Mouse (Mus musculus) thymus, postnatal 14 days (tissue): Measurements from ENCODE around the gene Zbtb46.
"Not testable (repeated sequence)": the region's sequence is repeated elsewhere in the genome, so short reads cannot be mapped to it uniquely, and the experiment has no call there.

Experiments
- DNase-seq: peaks from one replicate; pipeline ENCODE4 v3.0.0; 2021

Zbtb46 gene

DNA sequence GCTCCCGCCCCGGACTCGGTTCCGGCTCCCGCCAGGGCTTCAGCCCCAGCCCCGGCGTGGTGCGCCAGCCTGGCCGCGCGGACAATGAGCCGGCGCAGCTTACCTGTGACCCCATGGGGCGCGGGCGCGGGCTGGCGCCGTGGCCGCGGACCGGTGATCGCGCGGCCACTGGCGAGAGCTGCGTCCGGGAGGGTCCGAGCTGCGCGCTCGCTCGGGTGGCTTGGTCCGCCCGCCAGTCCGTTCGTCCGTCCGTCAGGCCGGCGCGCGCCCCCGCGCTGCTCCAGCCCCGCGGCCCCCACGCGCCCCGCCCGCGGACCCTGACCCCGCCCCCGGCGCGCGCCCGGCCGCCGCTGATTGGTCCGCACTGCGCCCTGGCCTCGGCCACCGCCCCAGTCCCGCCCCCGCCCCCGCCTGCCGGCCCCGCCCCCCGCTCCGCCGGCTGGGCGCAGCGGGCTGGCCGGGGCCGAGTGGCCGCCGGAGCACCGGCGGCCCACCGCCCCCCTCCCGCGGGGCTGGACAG is at the start of gene Zbtb46:
Zbtb46 (minus strand) TSS at position 274 of the 520 bp plus-strand sequence.
- peak; percentile 75 for DNase-seq

DNA sequence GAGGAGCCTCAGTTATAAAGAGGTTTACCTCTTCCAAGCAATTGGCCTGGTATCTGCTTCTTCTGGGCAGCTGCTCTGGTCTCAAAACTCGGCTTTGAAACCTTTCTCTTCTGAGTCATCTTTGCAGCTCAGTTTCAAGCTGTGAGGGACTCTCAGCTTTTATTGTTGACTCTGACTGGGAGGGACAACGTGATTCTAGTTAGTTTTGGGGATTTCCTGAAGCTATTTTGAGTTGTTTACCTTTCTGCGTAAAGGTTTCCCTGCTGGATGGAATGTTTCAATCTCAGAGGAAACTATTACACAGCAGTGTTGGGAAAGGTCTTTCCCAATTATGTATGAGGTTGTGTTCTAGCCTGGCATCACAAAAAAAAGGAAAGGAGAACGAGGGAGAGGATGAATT is 39.4 kb upstream of the Zbtb46 start:
- DNase-seq, result no peak

DNA sequence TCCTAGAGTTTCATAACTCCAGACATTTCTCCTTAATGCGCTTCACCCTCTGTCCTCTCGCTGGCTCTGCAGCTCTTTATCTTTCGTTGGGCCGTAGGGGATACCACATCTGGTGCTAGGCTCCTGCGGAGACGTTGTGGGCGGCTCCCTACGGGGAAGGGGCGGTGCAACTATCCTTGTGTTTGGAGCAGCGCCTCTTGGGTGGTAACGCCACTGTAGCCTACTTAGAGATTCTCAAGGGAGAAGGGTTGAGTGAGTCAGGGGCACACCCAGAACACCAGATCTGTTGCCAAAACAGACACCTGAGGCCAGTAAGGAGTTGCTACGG is 38.3 kb upstream of the Zbtb46 start:
- DNase-seq, result peak; percentile 60

DNA sequence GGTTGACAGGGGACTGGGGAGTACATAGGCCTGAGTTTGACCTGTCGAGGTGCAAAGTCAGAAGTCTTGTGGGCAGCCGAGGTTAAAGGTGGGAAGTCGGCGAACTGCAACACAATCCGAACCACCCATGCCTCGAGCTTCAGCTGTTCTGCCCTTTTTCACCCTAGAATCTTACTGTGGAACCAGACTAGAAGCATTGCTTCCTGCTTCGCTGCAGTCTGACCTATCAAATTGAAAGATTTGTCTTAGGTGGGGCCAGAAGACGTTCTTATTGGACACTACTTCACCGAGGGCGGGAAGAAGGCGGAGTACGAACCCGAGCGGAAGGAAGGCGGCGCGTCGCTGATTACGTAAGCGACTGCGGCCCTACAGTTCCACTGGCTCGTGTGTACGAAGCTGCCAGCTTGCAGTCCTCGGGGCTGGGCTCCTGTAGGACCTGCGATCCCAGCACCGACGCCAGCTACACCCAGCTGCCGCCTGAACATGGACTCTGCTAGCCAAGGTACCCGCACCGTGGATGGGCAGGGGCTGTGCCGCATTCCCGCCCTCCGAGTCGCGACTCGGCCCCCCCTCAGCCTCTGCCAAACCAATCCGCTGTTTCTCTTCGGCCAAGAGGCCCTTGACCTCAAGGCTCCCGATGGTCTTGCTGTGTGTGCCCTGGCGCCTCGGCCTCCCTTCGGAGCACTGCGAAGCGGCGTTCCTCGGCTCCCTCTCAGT is 37.8 kb upstream of the Zbtb46 start, which contains the start of gene Tpd52l2:
Tpd52l2 (plus strand) TSS at position 312 of the 717 bp plus-strand sequence.
- peak; percentile 92 for DNase-seq

DNA sequence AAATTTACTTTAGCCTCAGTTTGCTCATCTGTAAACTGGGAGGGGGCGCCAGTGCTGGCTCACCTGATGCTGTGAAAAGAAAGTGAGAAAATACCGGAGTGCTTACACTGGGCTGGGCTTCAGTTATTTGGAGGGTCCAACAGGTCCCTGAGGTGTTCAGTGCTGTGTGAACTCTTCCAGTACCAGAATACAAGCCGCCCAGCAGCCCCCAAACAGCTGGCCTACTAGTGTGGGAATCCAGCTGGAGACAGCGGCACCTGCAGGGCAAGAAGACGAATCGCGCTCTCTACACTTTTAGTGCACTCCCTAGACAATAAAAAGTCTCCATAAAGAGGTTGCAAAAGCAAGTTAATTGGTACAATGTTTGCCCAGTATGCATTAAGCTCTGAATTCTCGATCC is 37.1 kb upstream of the Zbtb46 start:
- peak; percentile 73 for DNase-seq

DNA sequence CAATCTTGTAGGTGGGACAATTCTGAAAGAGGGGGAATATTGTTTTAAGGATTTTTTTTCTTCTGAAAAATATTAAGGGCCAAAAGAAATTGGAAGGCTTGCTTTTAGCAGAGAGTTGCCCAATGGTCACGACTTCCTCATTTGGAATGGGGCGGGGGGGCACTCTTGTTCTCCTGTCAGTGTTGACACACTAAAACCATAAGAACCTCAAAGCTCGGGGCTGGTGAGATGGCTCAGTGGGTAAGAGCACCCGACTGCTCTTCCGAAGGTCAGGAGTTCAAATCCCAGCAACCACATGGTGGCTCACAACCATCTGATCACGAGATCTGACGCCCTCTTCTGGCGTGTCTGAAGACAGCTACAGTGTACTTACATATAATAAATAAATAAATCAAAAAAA is 36.6 kb upstream of the Zbtb46 start:
- not testable (repeated sequence) for DNase-seq

DNA sequence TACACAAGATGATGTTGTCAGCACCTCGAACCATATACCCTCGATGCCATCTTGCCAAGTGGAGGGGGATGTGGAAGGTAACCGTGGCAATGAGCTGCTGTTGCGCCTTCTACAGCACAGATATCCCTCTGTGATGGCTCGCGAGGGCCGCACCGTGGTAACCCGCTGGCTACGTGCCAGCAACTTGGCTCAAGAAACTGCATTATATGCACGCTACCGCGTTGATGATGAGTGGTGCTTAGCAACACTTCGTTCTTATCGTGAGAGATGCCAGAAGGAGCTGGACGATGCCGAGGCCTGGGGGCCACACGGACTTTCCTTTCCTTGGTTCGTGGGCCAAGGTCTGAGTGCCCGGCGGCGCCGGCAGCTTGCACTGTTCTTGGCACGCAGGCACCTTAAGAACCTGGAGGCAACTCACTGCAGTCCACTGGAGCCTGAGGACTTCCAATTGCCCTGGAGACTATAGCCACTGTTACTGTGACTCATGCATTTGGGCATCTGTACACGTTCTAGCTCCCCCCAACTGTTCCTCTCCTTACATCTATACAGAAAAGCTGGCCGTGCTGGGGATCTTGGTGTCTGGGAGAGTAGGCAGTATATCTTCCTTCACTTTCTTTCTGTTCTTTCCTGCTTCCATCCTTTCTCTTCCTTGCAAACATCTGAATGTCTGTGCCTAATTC is 35.2 kb upstream of the Zbtb46 start:
- DNase-seq, result no peak

DNA sequence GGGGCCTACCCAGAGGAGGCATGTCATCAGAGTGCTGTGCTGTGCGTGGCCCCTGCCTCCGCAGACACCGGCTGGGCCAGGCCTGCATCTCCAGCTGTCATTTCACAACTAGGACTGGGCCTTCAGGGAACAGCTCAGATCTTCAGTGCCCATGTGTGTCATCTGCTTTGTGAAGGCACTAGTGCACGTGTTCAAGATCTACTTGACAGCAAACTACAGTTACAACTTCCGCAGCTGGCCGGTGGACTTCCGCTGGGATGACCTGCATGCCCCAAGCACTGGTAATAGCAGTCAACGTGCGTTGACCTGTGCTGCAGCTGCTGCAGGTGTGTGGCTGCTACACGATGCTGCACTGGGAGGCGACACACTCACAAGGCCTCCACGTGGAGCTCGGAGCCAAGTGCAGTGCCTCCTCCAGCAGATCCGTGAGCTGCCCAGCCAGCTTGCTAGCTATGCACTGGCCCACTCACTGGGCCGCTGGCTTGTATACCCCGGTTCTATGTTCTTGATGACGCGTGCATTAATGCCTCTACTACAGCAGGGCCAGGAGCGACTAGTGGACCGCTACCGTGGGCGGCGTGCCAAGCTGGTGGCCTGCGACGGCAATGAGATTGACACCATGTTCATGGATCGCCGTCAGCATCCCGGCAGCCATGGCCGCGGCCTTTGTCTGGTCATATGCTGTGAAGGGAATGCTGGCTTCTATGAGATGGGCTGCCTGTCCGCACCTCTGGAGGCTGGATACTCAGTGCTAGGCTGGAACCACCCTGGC is 34.1 kb upstream of the Zbtb46 start, which contains the start of gene Abhd16b:
Abhd16b (plus strand) TSS at position 51 of the 772 bp plus-strand sequence.
- no peak for DNase-seq

DNA sequence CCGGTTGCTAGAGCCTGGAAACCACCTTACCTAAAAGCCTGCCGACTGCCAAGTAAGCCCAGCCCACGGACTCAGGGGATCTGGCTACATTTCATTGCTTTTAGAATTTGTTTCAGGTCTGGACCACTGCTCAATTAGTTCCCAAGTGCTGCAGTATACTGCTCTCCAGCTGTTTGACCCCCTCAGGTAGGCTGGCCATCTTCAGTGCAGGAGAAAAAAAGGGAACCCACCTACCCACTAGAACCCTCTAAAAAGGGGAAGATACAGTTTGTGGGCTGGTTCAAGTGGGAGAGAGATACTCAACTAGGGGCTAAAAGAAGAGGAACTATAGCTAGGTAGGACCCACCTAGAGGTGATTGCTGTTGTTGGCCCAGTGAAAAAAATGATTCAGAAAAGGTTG is 33.0 kb upstream of the Zbtb46 start:
- no peak for DNase-seq

DNA sequence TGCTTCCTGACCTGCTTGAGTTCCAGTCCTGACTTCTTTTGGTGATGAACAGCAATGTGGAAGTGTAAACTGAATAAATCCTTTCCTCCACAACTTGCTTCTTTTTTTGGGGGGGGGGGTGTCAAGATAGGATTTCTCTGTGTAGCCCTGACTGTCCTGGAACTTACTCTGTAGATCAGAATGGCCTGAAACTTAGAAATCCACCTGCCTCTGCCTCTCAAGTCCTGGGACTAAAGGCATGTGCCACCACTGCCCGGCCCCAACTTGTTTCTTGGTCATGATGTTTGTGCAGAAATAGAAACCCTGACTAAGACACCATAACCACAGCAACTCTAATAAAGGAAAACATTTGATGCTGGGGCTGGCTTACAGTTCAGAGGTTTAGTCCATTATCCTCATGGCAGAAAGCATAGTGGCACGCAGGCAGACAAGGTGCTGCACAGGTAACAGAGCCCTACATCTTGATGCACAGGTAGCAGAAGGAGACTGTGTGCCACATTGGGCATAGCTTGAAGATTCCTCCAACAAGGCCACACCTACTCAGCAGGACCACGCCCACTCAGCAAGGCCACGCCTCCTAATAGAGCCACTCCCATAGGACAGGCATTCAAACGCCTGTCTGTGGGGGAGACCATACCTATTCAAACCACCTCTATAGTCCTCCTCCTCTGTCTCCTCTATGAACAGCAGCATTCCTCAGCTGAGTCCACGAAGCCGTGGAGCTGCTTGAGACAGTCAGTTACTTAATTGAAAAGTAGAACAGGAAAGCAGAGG is 32.4 kb upstream of the Zbtb46 start:
- peak; percentile 32 for DNase-seq

DNA sequence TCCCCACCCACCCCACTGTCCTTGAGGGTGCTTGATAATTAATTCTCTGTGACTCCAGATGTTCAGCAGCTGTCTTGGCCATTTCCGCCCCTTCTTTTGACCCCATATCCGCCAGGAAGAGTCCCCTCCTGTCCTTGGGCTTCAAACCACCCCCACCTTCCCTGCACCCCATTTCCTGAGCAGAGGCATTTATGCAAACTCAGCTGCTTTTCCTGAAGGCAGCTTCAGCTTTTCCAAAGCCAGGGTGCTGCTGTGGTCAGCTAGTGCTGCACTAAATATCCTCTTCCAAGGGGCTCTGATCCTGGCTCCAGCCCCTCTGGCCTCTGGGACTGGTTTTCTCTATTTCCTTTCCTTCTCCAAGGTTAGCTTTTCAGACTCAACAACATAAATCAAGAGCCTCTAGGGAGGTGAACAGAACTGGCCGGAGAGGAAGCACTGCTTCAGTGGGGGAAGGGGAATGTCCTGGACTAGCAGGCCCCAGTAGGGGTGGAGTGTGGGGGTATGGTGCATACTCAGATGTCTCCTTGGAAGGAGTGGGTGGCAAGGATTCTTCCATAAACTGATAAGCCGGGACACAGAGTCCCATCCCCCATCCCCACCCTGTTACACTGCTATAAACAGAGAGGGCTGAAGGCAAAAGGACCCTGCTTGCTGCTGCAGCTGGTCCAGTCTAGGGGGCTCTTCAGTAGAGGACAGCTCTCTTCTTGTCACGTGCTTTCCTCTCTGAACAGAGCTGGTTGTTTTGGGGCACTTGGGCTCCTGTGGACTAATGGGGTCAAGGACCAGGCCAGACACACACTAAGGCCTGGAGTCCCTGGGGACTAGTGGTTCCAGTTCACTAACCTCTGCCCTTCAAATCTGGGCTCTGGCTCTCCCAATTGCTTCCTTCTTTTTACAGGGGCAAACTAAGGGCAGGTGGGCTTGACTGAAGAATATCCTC is 28.4 kb upstream of the Zbtb46 start:
- DNase-seq, result no peak

DNA sequence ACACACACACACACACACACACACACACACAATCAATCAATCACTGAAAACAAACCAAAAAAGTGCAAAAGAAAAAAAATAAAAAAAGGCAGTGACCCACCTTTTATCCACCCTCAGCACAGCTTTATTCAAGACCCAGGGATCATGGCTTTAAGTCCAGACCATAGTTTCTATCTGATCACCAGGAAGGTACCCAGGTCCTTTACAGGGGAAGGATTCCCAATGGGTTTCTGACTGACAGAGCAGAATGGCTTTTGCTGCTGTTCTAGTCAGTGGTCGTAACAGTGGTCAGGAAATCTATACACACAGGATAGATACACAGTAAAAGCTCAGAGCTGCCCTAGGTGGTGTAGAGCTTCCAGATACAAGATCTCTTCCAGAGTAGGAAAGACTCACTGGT is 26.5 kb upstream of the Zbtb46 start:
- DNase-seq, result no peak

DNA sequence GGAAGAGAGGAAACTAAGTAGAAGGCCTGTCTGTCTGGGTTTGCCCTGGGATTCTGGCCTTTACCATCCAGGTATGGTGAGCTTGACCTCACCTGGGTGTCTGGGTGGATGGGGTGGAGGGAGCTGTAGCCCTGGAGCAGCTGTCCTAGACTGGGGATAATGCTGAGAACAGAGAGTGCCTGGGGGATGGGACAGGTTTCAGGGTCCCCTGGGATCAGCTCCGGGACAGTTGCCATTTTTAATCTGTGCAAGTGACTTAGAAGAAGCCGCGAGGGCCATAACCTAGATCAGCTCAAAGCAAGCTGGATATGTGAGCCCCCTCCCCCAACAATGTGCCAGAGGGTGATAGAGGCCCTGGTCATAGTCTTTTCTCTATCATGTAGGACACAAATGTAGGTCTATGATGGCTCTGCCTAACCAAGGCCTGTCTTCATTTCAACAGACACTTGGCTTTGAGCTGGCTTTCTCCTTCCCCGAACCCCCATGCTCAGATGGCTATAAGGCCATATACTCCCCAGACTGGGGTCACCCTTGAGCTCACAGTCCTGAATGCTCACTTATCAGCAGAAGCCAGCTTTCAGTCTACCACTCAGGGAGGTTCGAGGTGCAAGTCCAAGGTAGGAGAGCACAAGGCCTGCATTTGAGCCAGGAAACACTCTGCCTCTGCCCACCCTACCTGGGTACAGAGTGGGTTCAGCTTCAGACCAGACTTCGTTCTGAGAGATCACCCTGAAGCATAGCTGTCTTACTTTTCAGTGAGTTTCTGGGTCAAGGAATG is 25.4 kb upstream of the Zbtb46 start:
- DNase-seq, result no peak

DNA sequence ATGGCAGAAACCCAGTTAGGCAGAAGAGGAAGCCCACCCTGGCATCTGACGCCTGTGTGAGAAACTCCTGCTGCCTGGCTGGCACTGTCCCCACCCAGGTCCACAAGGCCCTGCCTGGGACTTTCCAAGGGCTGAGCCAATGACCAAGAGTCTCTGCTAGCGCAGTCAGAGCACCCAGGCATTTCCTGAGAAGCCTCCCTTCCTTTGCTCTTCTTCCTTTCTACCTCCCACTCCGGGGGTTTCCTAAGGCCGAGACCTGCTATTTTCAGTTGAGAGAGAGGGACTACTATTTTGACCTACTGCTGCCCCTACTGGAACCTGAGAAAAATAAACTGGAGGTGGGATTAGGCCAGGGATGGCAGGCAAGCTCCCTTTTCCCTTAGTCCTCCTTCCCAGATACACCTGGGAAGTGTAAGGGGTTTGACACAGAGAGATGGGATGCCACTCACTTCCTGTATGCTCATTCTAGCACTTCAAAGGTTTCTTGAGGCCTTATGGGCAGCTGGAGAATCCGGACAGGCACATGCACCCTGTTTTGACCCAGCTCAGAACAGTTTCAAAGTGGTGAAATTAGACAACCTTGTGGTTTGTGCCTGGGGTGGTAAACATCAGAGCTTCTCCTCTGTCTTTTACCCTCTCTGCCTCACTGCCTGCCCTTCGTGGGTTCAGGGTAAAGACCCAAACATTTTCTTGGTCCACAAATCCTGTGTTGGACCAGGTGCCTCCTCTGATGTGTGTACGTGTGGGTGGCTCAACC is 24.5 kb upstream of the Zbtb46 start:
- DNase-seq, result no peak

DNA sequence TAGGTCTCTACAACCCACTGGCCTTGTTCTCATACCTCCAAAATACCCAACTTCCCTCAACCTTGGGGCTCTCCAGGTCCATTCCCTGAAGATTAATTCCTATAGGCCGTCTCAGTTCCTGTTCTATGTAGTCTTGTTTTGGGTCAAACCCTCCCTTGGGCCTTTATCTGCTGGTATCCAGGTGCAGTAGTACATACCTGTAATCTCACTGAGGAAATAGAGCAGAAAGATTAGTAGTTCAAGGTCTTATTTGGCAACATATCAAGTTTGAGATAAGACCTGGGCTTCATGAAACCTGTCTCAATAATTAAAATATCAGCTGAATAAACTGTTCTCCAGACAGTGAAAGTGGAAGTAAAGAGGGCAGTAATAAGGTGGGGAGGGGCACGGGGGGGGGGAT is 23.9 kb upstream of the Zbtb46 start:
- DNase-seq, result no peak

DNA sequence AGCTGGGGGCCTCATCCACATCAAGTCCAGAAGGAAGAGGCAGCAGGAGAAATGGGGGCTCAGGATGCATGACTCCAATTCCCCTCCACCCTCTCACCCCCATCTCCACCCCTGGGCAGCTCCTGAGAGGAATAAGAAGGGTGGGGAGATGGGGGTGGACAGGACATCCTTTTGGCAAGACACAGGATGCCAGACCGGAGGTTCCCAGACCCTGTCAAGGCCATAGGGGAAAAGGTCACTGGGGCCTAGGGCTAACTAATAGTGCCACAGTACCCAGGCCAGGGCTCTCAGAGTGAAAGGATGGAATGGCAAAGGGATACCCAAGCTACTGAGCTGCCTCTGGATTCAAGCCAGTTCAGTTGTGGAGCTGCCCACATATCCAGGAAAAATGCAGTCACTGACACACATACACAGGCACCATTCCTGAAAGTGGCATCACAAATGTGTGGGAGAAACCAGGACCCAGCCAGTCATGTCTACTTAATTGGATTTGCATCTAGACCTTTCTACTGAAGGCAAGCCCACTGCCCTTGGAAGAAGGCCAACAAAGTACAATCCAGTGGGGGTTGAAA is 13.1 kb upstream of the Zbtb46 start:
- DNase-seq, result no peak

DNA sequence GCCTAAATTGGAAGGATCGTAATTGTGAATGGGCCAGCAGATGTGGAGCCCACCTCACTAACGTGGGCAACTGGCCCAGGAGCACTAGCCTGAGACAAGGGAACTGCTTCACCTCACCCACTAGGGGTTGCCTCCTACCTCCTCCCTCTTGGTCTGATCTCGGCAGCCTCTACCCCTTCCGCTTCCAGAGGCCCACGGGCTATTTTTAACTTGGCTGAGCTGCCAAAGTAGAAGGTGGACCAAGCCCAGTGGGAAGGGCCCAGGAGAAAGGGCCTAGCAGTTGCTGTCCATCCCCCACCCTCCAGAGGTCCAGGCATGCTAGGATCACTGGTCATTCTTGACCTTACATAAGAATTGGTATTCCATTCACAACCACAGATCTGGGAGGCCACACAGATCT is 12.0 kb upstream of the Zbtb46 start:
- DNase-seq, result no peak

DNA sequence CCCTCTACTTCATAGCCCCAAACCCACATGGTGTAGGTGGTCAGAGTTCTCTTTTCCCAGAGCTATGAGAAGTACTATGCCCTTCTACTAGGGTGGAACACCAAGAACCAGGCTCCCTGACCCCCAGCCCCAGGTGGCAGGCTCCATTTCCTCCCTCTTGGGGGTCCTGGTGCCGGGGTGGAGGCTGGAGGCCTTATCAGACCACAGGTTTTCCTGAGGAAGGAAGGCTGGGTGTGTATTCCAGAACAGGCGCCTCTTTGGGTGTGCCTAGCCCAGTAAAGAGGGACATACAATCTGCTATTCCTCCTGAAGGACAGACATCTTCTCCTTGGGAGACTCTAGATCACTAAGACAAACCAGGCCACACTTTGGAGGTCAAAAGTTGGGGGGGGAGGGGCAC is 11.1 kb upstream of the Zbtb46 start:
- DNase-seq, result no peak

DNA sequence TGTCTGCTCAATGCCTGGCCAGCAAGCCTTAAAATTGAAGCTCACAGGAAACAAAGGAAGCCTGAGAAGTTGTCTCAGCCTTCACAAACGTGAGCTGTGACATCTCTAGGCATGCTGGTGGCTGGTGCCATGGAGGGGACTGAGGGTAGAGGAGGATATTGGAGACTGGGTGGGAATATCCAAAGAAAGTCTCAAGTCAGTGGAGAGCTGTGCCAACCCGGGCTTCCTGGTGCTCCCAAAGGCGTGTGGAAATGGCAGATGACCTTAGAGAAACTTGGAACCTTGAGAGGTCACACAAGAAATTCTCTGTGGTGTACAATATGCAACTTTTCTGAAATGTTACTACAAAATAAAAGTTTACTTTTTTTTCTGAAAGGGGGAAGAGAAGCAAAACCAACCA is 6.2 kb upstream of the Zbtb46 start:
- no peak for DNase-seq
